Mouse (Mus musculus) hindbrain, embryonic 16.5 days (tissue): Measurements from ENCODE around the gene Gnat2. TPM values are rescaled to one million over a fixed set of nuclear protein-coding genes. Genes with fewer than 3 reads are reported as not detected.

Experiments
- ATAC-seq: fragments of 200-750 bp; cut with Nextera tagmentation; 2 replicates; pipeline ENCODE4 v1.8.0; 2017; ENCODE audit warnings: moderate TSS enrichment, moderate library complexity
- H3K27ac ChIP-seq: fragments of 300-500 bp; sonication (generic); 2 replicates; pipeline ENCODE4 v1.5.1; 2014; ENCODE audit warnings: low read depth, mild to moderate bottlenecking, control low read depth, low read length, moderate library complexity
- H3K27me3 ChIP-seq: fragments of 300-500 bp; sonication (generic); replicated peaks from 2 replicates; pipeline ENCODE4 v1.6.1; 2014; ENCODE audit warnings: low read length; ENCODE audit not compliant: control insufficient read depth, insufficient read depth
- H3K36me3 ChIP-seq: fragments of 300-500 bp; sonication (generic); 2 replicates; pipeline ENCODE4 v1.6.1; 2014; ENCODE audit warnings: mild to moderate bottlenecking, low read length, moderate library complexity, mixed read lengths; ENCODE audit not compliant: control insufficient read depth, insufficient read depth
- H3K4me1 ChIP-seq: fragments of 300-500 bp; sonication (generic); 2 replicates; pipeline ENCODE4 v1.6.1; 2014; ENCODE audit warnings: low read depth, low read length; ENCODE audit not compliant: control insufficient read depth, insufficient read depth
- H3K4me2 ChIP-seq: fragments of 300-500 bp; sonication (generic); 2 replicates; pipeline ENCODE4 v1.6.1; 2014; ENCODE audit warnings: mild to moderate bottlenecking, low read length, control low read depth, moderate library complexity
- H3K4me3 ChIP-seq: fragments of 300-500 bp; sonication (generic); 2 replicates; pipeline ENCODE4 v1.5.1; 2014; ENCODE audit warnings: mild to moderate bottlenecking, low read length, control low read depth, moderate library complexity
- H3K9ac ChIP-seq: fragments of 300-500 bp; sonication (generic); 2 replicates; pipeline ENCODE4 v1.6.1; 2014; ENCODE audit warnings: low read depth, mild to moderate bottlenecking, control low read depth, low read length, moderate library complexity
- H3K9me3 ChIP-seq: fragments of 300-500 bp; sonication (generic); 2 replicates; pipeline ENCODE4 v1.6.1; 2014; ENCODE audit warnings: mild to moderate bottlenecking, low read length, moderate library complexity; ENCODE audit not compliant: control insufficient read depth
- WGBS: fragments of 180-500 bp; shearing (Covaris S2); extraction: QIAGEN DNeasy Blood & Tissue Kit; methylation state at CpG from one replicate; pipeline ENCODE4 v1.1.7; 2014; 5-methylcytosine and 5-hydroxymethylcytosine counted together
- polyA plus RNA-seq: library from polyadenylated mRNA; unstranded; fragments of >200 nt; fragmentation: Nextera tagmentation; extraction: Ambion mirVana; gene quantifications from 2 replicates; pipeline ENCODE4 v1.2.1, GENCODE M21; 2015

Gene Gnat2
- polyA plus RNA-seq, 1 experiment from 2014 or later = 0.28 TPM

- Histone ChIP-seq H3K4me2 (no peak overlapping the region), H3K27ac (no peak overlapping the region), H3K9ac (no peak overlapping the region), H3K27me3 (no peaks in the 10 kb centered on the region), H3K4me1 (no peaks in the 10 kb centered on the region; the same call in 1 of the 2 replicates), H3K9me3 (no peaks in the 10 kb centered on the region), H3K4me3 (no peak overlapping the region), H3K36me3 (no peaks in the 10 kb centered on the region)
- no peak for ATAC-seq
- 33% methylated on average over 3 of the region's 3 CpGs for WGBS
Measured at GRCm38 (mm10) chr3:108101594-108101993, 9.0 kb downstream of the Gnat2 start.

- no peaks in the 10 kb centered on the region for H3K36me3 ChIP-seq
- ATAC-seq = no peak
- no peaks in the 10 kb centered on the region; the same call in 1 of the 2 replicates for H3K4me1 ChIP-seq
- H3K27ac ChIP-seq = no peak overlapping the region
- H3K9me3 ChIP-seq = no peaks in the 10 kb centered on the region
- no peak overlapping the region for H3K9ac ChIP-seq
- no peaks in the 10 kb centered on the region for H3K27me3 ChIP-seq
- no peak overlapping the region for H3K4me3 ChIP-seq
- WGBS = 73% methylated on average over 6 of the region's 6 CpGs
- no peak overlapping the region for H3K4me2 ChIP-seq
Measured at GRCm38 (mm10) chr3:108102075-108102474, 9.5 kb downstream of the Gnat2 start.

- Histone ChIP-seq H3K27ac (no peak overlapping the region), H3K9ac (no peak overlapping the region), H3K27me3 (no peaks in the 10 kb centered on the region), H3K9me3 (no peaks in the 10 kb centered on the region), H3K36me3 (peaks cover 10% of the 10 kb centered on the region), H3K4me3 (no peak overlapping the region), H3K4me2 (no peak overlapping the region), H3K4me1 (no peaks in the 10 kb centered on the region; the same call in 1 of the 2 replicates)
- 89% methylated on average over 3 of the region's 3 CpGs for WGBS
- no peak; the same call in 1 of the 2 replicates for ATAC-seq
Measured at GRCm38 (mm10) chr3:108105281-108105680, 12.7 kb downstream of the Gnat2 start.

- no peak overlapping the region for H3K9ac ChIP-seq
- no peak overlapping the region for H3K4me3 ChIP-seq
- peaks cover 26% of the 10 kb centered on the region for H3K36me3 ChIP-seq
- no peak overlapping the region for H3K4me2 ChIP-seq
- no peaks in the 10 kb centered on the region for H3K9me3 ChIP-seq
- H3K4me1 ChIP-seq = no peaks in the 10 kb centered on the region
- no peak overlapping the region for H3K27ac ChIP-seq
- 81% methylated on average over 5 of the region's 5 CpGs for WGBS
- ATAC-seq = no peak
- H3K27me3 ChIP-seq = no peaks in the 10 kb centered on the region
Measured at GRCm38 (mm10) chr3:108111320-108111719, 18.7 kb downstream of the Gnat2 start.

GRCm38 (mm10) chr3:108112246-108112645, 19.7 kb downstream of the Gnat2 start:
- no peaks in the 10 kb centered on the region for H3K27me3 ChIP-seq
- 88% methylated on average over 7 of the region's 7 CpGs for WGBS
- H3K4me1 ChIP-seq = no peaks in the 10 kb centered on the region
- H3K27ac ChIP-seq = no peak overlapping the region
- no peaks in the 10 kb centered on the region for H3K9me3 ChIP-seq
- no peak overlapping the region for H3K9ac ChIP-seq
- no peak overlapping the region for H3K4me2 ChIP-seq
- peaks cover 26% of the 10 kb centered on the region for H3K36me3 ChIP-seq
- no peak for ATAC-seq
- no peak overlapping the region for H3K4me3 ChIP-seq

GRCm38 (mm10) chr3:108112666-108113065, 20.1 kb downstream of the Gnat2 start:
- Histone ChIP-seq H3K36me3 (peaks cover 26% of the 10 kb centered on the region), H3K9ac (no peak overlapping the region), H3K27ac (no peak overlapping the region), H3K4me3 (no peak overlapping the region), H3K27me3 (no peaks in the 10 kb centered on the region), H3K9me3 (no peaks in the 10 kb centered on the region), H3K4me2 (no peak overlapping the region), H3K4me1 (no peaks in the 10 kb centered on the region)
- ATAC-seq = no peak
- WGBS = 85% methylated on average over 4 of the region's 4 CpGs

- Histone ChIP-seq H3K9me3 (no peaks in the 10 kb centered on the region), H3K36me3 (peaks cover 24% of the 10 kb centered on the region), H3K4me1 (no peaks in the 10 kb centered on the region), H3K27ac (no peak overlapping the region), H3K4me2 (no peak overlapping the region), H3K9ac (no peak overlapping the region), H3K4me3 (no peak overlapping the region), H3K27me3 (no peaks in the 10 kb centered on the region)
- 93% methylated on average over 7 of the region's 7 CpGs for whole genome bisulfite sequencing
- ATAC-seq = no peak
Measured at GRCm38 (mm10) chr3:108113591-108114289, 21.2 kb downstream of the Gnat2 start.

- no peak overlapping the region for H3K4me2 ChIP-seq
- H3K27me3 ChIP-seq = no peaks in the 10 kb centered on the region
- H3K4me1 ChIP-seq = no peaks in the 10 kb centered on the region
- H3K36me3 ChIP-seq = peaks cover 19% of the 10 kb centered on the region
- H3K9me3 ChIP-seq = no peaks in the 10 kb centered on the region
- H3K9ac ChIP-seq = no peak overlapping the region
- no peak overlapping the region for H3K4me3 ChIP-seq
- no peak for ATAC-seq
- WGBS = 93% methylated on average over 6 of the region's 6 CpGs
- H3K27ac ChIP-seq = no peak overlapping the region
Measured at GRCm38 (mm10) chr3:108117465-108117864, 24.9 kb downstream of the Gnat2 start.

GRCm38 (mm10) chr3:108121101-108121500, 28.5 kb downstream of the Gnat2 start:
- Histone ChIP-seq H3K27me3 (no peaks in the 10 kb centered on the region), H3K4me1 (no peaks in the 10 kb centered on the region), H3K27ac (no peak overlapping the region), H3K4me3 (no peak overlapping the region), H3K4me2 (no peak overlapping the region), H3K9me3 (no peaks in the 10 kb centered on the region), H3K9ac (no peak overlapping the region), H3K36me3 (peaks cover 13% of the 10 kb centered on the region)
- ATAC-seq = no peak
- 68% methylated on average over 3 of the region's 3 CpGs for WGBS
